Mouse (Mus musculus) neural tube, embryonic 11.5 days (tissue): Measurements from ENCODE around the gene Rap1b. TPM values are rescaled to one million over a fixed set of nuclear protein-coding genes. Genes with fewer than 3 reads are reported as not detected.

Experiments used
- ATAC-seq: fragments of 200-750 bp; cut with Nextera tagmentation; 2 replicates; pipeline ENCODE4 v1.8.0; 2017; ENCODE audit warnings: moderate number of reproducible peaks, mild to moderate bottlenecking, moderate TSS enrichment, moderate library complexity; ENCODE audit not compliant: insufficient read depth, low FRiP score, low TSS enrichment
- DNase-seq: peaks from one replicate; pipeline ENCODE4 v3.0.0-alpha.2; 2015; ENCODE audit warnings: low spot score
- H3K27ac ChIP-seq: fragments of 300-500 bp; sonication (generic); 2 replicates; pipeline ENCODE4 v1.5.1; 2014; ENCODE audit warnings: low read depth, mild to moderate bottlenecking, low read length
- H3K27me3 ChIP-seq: fragments of 300-500 bp; sonication (generic); 2 replicates; pipeline ENCODE4 v1.6.1; 2014; ENCODE audit warnings: mild to moderate bottlenecking, low read length, mixed read lengths; ENCODE audit not compliant: control insufficient read depth, insufficient read depth
- H3K36me3 ChIP-seq: fragments of 300-500 bp; sonication (generic); 2 replicates; pipeline ENCODE4 v1.6.1; 2014; ENCODE audit warnings: mild to moderate bottlenecking, low read length, moderate library complexity, mixed read lengths; ENCODE audit not compliant: control insufficient read depth, insufficient read depth
- H3K4me1 ChIP-seq: fragments of 300-500 bp; sonication (generic); 2 replicates; pipeline ENCODE4 v1.6.1; 2014; ENCODE audit warnings: low read length, mixed read lengths; ENCODE audit not compliant: control insufficient read depth, insufficient read depth
- H3K4me2 ChIP-seq: fragments of 300-500 bp; sonication (generic); 2 replicates; pipeline ENCODE4 v1.6.1; 2014; ENCODE audit warnings: low read depth, mild to moderate bottlenecking, moderate library complexity
- H3K4me3 ChIP-seq: fragments of 300-500 bp; sonication (generic); 2 replicates; pipeline ENCODE4 v1.5.1; 2014; ENCODE audit warnings: low read depth, low read length
- H3K9ac ChIP-seq: fragments of 300-500 bp; sonication (generic); 2 replicates; pipeline ENCODE4 v1.6.1; 2014; ENCODE audit warnings: mild to moderate bottlenecking, low read length
- H3K9me3 ChIP-seq: fragments of 300-500 bp; sonication (generic); 2 replicates; pipeline ENCODE4 v1.6.1; 2016; ENCODE audit warnings: low read length; ENCODE audit not compliant: control insufficient read depth
- WGBS: fragments of 180-500 bp; shearing (Covaris S2); extraction: QIAGEN DNeasy Blood & Tissue Kit; methylation state at CpG from one replicate; pipeline ENCODE4 v1.1.7; 2014; 5-methylcytosine and 5-hydroxymethylcytosine counted together
- polyA plus RNA-seq: library from polyadenylated mRNA; unstranded; fragments of >200 nt; fragmentation: Nextera tagmentation; extraction: Ambion mirVana; gene quantifications from 2 replicates; pipeline ENCODE4 v1.2.1, GENCODE M21; 2014

Gene Rap1b
- polyA plus RNA-seq, 1 experiment from 2014 or later, result 183 TPM

DNA sequence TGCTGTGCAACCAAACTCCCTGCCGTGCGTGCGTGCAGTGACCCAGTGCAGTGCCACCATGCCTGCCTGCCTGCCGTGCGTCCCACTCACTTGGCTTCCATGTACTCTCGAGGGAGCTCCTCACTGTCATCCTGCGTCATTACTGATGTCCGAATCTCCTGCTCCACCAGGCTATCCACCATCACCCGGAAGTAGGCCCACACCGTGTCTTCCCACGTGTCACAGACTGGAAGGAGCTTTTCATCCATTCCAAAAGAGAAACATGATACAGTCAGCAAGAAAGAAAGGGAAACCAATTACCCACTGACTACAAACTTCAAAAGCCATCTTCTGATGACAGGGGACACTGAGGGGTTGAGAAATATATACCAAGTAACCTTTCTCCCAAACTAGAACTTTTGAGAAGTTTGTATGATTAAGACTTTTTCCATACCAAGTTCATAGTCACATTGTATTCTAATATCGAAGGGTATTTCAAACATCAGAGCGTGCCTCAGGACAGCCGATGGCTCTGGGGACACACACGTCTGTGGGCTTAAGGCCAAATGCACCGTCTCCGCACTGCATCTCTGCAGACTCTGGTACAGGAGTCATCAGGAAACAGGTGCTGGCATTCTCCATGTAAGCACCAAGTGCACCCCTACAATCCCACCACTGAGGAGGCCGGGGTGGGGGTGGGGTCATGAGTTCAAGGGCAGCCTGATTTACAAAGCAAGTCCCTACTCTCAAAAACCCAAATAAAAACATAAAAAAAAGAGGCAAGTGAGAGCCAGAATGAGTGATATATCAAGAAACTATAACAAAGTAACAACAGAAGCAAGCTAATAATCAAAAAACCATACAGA is 75.3 kb downstream of the Rap1b start:
- WGBS, result 95% methylated on average over 18 of the region's 18 CpGs
- Histone ChIP-seq H3K36me3 (peaks cover 24% of the 10 kb centered on the region), H3K9ac (no peak overlapping the region), H3K4me3 (no peak overlapping the region), H3K27ac (no peak overlapping the region), H3K4me2 (no peak overlapping the region), H3K27me3 (no peaks in the 10 kb centered on the region), H3K9me3 (no peaks in the 10 kb centered on the region), H3K4me1 (no peaks in the 10 kb centered on the region)
- no peak for DNase-seq
- no peak for ATAC-seq

- H3K9me3 ChIP-seq, result no peaks in the 10 kb centered on the region
- no peak overlapping the region for H3K4me2 ChIP-seq
- H3K9ac ChIP-seq, result no peak overlapping the region
- no peaks in the 10 kb centered on the region for H3K4me1 ChIP-seq
- peaks cover 25% of the 10 kb centered on the region for H3K36me3 ChIP-seq
- H3K27me3 ChIP-seq, result no peaks in the 10 kb centered on the region
- no peak overlapping the region for H3K4me3 ChIP-seq
- H3K27ac ChIP-seq, result no peak overlapping the region
- ATAC-seq (no peak), DNase-seq (no peak)
- 94% methylated on average over 9 of the region's 9 CpGs for WGBS
Observed at GRCm38 (mm10) chr10:117769541-117770285, 76.1 kb downstream of the Rap1b start.

DNA sequence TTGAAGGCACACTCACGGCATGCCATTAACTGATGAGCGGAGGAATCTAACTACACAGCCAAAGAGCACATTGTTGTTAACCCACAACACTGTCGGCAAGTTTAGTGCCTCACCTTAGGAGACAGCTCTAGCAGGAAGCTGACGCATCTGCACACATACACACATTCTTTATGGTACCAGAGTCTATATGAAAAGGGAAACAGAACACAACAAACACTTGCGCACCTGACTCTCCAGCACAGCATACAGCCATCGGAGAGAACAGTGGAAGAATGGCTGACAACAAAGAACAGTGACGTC is 77.7 kb downstream of the Rap1b start:
- ATAC-seq, result no peak
- no peak overlapping the region for H3K4me3 ChIP-seq
- no peaks in the 10 kb centered on the region for H3K27me3 ChIP-seq
- no peak for DNase-seq
- H3K9ac ChIP-seq, result no peak overlapping the region
- H3K27ac ChIP-seq, result no peak overlapping the region
- 94% methylated on average over 7 of the region's 7 CpGs for WGBS
- H3K4me2 ChIP-seq, result no peak overlapping the region
- H3K9me3 ChIP-seq, result no peaks in the 10 kb centered on the region
- H3K4me1 ChIP-seq, result no peaks in the 10 kb centered on the region
- H3K36me3 ChIP-seq, result peaks cover 28% of the 10 kb centered on the region

GRCm38 (mm10) chr10:117767286-117768140 is 78.3 kb downstream of the Rap1b start:
- H3K4me1 ChIP-seq, result no peaks in the 10 kb centered on the region
- no peak overlapping the region for H3K4me2 ChIP-seq
- H3K9ac ChIP-seq, result no peak overlapping the region
- peaks cover 28% of the 10 kb centered on the region for H3K36me3 ChIP-seq
- H3K27ac ChIP-seq, result no peak overlapping the region
- no peak for ATAC-seq
- no peak overlapping the region for H3K4me3 ChIP-seq
- no peaks in the 10 kb centered on the region for H3K27me3 ChIP-seq
- no peaks in the 10 kb centered on the region for H3K9me3 ChIP-seq
- WGBS, result 92% methylated on average over 10 of the region's 10 CpGs
- DNase-seq, result no peak

DNA sequence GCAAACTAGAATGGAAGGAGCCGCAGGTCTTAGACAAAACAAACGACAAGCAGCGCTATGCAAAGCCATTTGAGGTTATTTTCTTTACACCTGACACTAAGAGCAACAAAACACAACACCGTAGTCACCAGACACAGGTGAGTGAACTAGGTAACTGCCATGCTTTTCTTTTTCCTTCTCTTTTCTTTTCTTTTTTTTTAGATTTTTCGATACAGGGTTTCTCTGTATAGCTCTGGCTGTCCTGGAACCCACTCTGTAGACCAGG is 79.0 kb downstream of the Rap1b start:
- H3K4me2 ChIP-seq, result no peak overlapping the region
- 94% methylated on average over 5 of the region's 5 CpGs for WGBS
- no peak overlapping the region for H3K27ac ChIP-seq
- no peak overlapping the region for H3K4me3 ChIP-seq
- H3K4me1 ChIP-seq, result no peaks in the 10 kb centered on the region
- no peak for ATAC-seq
- H3K9me3 ChIP-seq, result no peaks in the 10 kb centered on the region
- no peak for DNase-seq
- H3K36me3 ChIP-seq, result peaks cover 26% of the 10 kb centered on the region
- H3K27me3 ChIP-seq, result no peaks in the 10 kb centered on the region
- no peak overlapping the region for H3K9ac ChIP-seq

DNA sequence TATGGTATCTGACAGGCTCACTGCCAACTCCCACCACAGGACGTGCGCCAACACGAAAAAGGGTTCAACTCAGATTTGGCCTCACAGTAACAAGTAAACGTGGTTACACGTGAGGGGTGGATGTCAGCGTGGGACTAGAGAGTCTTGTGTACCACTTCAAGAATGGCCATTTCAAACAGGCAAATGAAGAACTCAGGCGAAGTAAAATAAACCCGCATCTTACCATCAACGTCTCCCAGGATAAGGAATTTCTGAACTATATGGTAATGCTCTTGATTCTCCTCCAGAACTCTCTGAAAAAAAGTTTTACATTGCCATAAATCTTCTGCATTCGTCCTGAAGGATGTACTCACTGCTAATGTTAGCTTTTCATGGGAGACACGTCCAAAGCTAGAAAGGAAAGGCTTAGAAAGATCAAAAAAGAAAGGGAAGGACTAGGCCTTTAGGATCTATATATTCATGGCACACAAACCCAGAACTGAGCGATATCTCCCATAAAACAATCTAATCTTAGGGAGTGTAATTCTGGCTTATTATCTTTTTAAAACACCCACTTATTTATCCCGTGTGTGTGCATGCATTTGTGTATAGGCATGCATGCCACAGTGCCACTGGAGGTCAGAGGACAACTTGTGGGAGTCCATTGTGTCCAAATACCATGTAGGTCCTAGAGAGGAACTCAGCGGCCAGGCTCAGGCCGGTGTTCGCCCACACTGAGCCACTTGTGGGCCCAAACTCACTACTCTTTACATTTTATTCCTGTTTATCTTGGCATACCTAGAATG is 79.5 kb downstream of the Rap1b start:
- H3K4me3 ChIP-seq, result no peak overlapping the region
- no peak overlapping the region for H3K9ac ChIP-seq
- 94% methylated on average over 16 of the region's 16 CpGs for WGBS
- H3K27ac ChIP-seq, result no peak overlapping the region
- H3K4me1 ChIP-seq, result no peaks in the 10 kb centered on the region
- peaks cover 25% of the 10 kb centered on the region for H3K36me3 ChIP-seq
- DNase-seq (no peak), ATAC-seq (no peak)
- no peaks in the 10 kb centered on the region for H3K27me3 ChIP-seq
- H3K9me3 ChIP-seq, result no peaks in the 10 kb centered on the region
- H3K4me2 ChIP-seq, result no peak overlapping the region

- ATAC-seq (no peak), DNase-seq (no peak)
- Histone ChIP-seq H3K9ac (no peak overlapping the region), H3K27me3 (no peaks in the 10 kb centered on the region), H3K4me1 (no peaks in the 10 kb centered on the region), H3K9me3 (no peaks in the 10 kb centered on the region), H3K36me3 (peaks cover 28% of the 10 kb centered on the region), H3K4me2 (no peak overlapping the region), H3K27ac (no peak overlapping the region), H3K4me3 (no peak overlapping the region)
- 92% methylated on average over 11 of the region's 11 CpGs for WGBS
Observed at GRCm38 (mm10) chr10:117765116-117765894, 80.5 kb downstream of the Rap1b start.

DNA sequence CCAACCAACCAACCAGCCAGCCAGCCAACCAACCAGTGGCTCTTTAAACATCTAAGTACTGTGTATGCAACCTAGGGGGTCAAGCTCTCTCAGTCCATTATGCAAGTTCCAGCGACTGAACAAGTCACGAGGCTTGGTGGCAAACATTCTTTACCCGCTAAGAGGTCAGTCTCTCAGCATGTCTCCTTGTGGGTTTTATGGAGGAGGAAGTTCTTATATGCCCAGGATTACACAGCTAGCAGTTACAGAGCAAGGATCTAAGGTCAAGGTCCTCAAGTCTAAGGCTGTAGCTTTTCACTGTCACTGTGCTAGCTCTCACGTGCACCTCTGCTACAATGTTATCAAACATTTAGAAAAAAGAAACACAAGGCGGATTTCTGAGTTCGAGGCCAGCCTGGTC is 81.2 kb downstream of the Rap1b start:
- 92% methylated on average over 6 of the region's 6 CpGs for WGBS
- Histone ChIP-seq H3K9me3 (no peaks in the 10 kb centered on the region), H3K4me1 (no peaks in the 10 kb centered on the region), H3K36me3 (peaks cover 30% of the 10 kb centered on the region), H3K9ac (no peak overlapping the region), H3K4me2 (no peak overlapping the region), H3K4me3 (no peak overlapping the region), H3K27me3 (no peaks in the 10 kb centered on the region), H3K27ac (no peak overlapping the region)
- DNase-seq, result no peak
- ATAC-seq, result no peak
